Mouse (Mus musculus): ENCODE measurements around the gene Ppp1r14b. TPM values are rescaled to one million over a fixed set of nuclear protein-coding genes. Genes with fewer than 3 reads are reported as not detected.

The Ppp1r14b gene
- polyA plus RNA-seq, 2 experiments, result 277 to 282 TPM

GRCm38 (mm10) chr19:6980381-6981093, 5.8 kb downstream of the Ppp1r14b start, which contains the start of gene Fkbp2:
Gene Fkbp2 (minus strand): TSS chr19:6980501.
- H3K27ac ChIP-seq (replicated peaks; ENCODE audit: low read depth, low read length), result peak within 1 kb of the TSS; percentile 91
- 2% methylated on average over 38 of the region's 38 CpGs for WGBS
- H3K4me1 ChIP-seq (ENCODE audit: control insufficient read depth, insufficient read depth, low read length), result peaks cover 21% of the 10 kb centered on the region
- H3K9ac ChIP-seq (ENCODE audit: low read depth, low read length, severe bottlenecking), result peak within 1 kb of the TSS; percentile 79
- ATAC-seq (ENCODE audit: low FRiP score, low read depth) (peak; percentile 89), DNase-seq (ENCODE audit: low spot score) (peak; percentile 99)
- H3K36me3 ChIP-seq (ENCODE audit: control insufficient read depth, insufficient read depth, low read length), result peaks cover 45% of the 10 kb centered on the region
- peak; percentile 13; the same call in 1 of the 2 replicates for TF ChIP-seq POLR2A (IDR thresholded peaks at IDR 0.05; ENCODE audit: borderline replicate concordance, extremely low read depth, insufficient read depth, insufficient read length)
- no peaks in the 10 kb centered on the region for H3K9me3 ChIP-seq (ENCODE audit: control insufficient read depth, low read length)
- no peaks in the 10 kb centered on the region for H3K27me3 ChIP-seq (ENCODE audit: control insufficient read depth, insufficient read depth, low read length)
- peak within 1 kb of the TSS; percentile 69 for H3K4me3 ChIP-seq (replicated peaks; ENCODE audit: low read length)
- peak within 1 kb of the TSS; percentile 68 for H3K4me2 ChIP-seq (replicated peaks; ENCODE audit: low read depth, low read length, severe bottlenecking)

DNA sequence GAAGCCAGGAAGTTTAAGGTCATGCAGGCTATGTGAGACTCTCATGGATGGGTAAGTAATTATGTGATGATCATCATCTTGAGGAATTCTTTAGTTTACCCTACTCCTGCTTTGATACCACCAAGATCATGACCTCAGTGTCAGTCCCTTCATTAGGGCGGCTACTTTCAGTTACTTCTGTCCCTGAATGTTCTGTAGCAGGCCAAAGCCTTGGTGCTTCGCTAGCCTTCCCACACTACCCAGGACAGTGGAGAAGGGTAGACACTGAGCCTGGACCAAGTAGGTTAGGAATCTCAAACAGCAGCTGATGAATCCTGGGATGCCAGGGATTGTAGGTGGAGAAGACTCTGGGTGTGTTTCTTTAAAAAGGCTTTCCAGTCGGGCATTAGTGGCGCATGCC, 6.7 kb downstream of the Ppp1r14b start:
- Histone ChIP-seq H3K36me3 (ENCODE audit: control insufficient read depth, insufficient read depth, low read length) (peaks cover 45% of the 10 kb centered on the region), H3K9me3 (ENCODE audit: control insufficient read depth, low read length) (no peaks in the 10 kb centered on the region), H3K4me1 (ENCODE audit: control insufficient read depth, insufficient read depth, low read length) (peaks cover 25% of the 10 kb centered on the region), H3K4me2 (replicated peaks; ENCODE audit: low read depth, low read length, severe bottlenecking) (peak overlapping the region; percentile 68; the same call in 1 of the 2 replicates), H3K27me3 (ENCODE audit: control insufficient read depth, insufficient read depth, low read length) (no peaks in the 10 kb centered on the region), H3K4me3 (replicated peaks; ENCODE audit: low read length) (no peak overlapping the region), H3K27ac (replicated peaks; ENCODE audit: low read depth, low read length) (no peak overlapping the region), H3K9ac (ENCODE audit: low read depth, low read length, severe bottlenecking) (no peak overlapping the region)
- WGBS, result 91% methylated on average over 4 of the region's 4 CpGs
- DNase-seq (ENCODE audit: low spot score), result no peak
- no peak for TF ChIP-seq POLR2A (IDR thresholded peaks at IDR 0.05; ENCODE audit: borderline replicate concordance, extremely low read depth, insufficient read depth, insufficient read length)
- no peak for ATAC-seq (ENCODE audit: low FRiP score, low read depth)

GRCm38 (mm10) chr19:6983621-6984020, 8.9 kb downstream of the Ppp1r14b start:
- Histone ChIP-seq H3K27me3 (ENCODE audit: control insufficient read depth, insufficient read depth, low read length) (no peaks in the 10 kb centered on the region), H3K36me3 (ENCODE audit: control insufficient read depth, insufficient read depth, low read length) (peaks cover 31% of the 10 kb centered on the region), H3K4me1 (ENCODE audit: control insufficient read depth, insufficient read depth, low read length) (peaks cover 24% of the 10 kb centered on the region), H3K4me2 (replicated peaks; ENCODE audit: low read depth, low read length, severe bottlenecking) (no peak overlapping the region), H3K9ac (ENCODE audit: low read depth, low read length, severe bottlenecking) (no peak overlapping the region), H3K9me3 (ENCODE audit: control insufficient read depth, low read length) (no peaks in the 10 kb centered on the region), H3K4me3 (replicated peaks; ENCODE audit: low read length) (no peak overlapping the region), H3K27ac (replicated peaks; ENCODE audit: low read depth, low read length) (no peak overlapping the region)
- DNase-seq (ENCODE audit: low spot score) (no peak), ATAC-seq (ENCODE audit: low FRiP score, low read depth) (no peak)
- 99% methylated on average over 5 of the region's 5 CpGs for WGBS
- TF ChIP-seq POLR2A (IDR thresholded peaks at IDR 0.05; ENCODE audit: borderline replicate concordance, extremely low read depth, insufficient read depth, insufficient read length), result no peak

DNA sequence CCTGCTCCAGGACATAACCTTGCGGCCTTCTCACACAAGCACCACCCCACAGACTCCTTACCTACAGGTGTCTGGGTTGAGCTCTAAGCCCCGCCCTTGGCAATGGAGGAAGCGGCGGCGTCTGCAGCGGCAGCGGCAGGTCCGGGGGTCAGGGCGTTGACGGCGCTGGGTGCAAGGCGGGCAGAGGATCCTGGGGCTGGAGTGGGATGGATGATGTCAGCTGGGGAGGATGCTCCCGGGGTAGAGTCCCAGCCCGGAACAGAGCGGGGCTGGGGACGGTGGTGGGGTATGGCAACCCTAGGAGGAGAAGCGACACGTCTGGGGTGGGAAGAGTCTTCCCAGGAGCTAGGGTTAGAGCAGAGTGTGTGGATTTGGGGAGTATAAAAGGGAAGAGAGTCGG, 10.5 kb downstream of the Ppp1r14b start:
- Histone ChIP-seq H3K9ac (ENCODE audit: low read depth, low read length, severe bottlenecking) (no peak overlapping the region), H3K27ac (replicated peaks; ENCODE audit: low read depth, low read length) (no peak overlapping the region), H3K27me3 (ENCODE audit: control insufficient read depth, insufficient read depth, low read length) (no peaks in the 10 kb centered on the region), H3K9me3 (ENCODE audit: control insufficient read depth, low read length) (no peaks in the 10 kb centered on the region), H3K4me2 (replicated peaks; ENCODE audit: low read depth, low read length, severe bottlenecking) (no peak overlapping the region), H3K36me3 (ENCODE audit: control insufficient read depth, insufficient read depth, low read length) (peaks cover 31% of the 10 kb centered on the region), H3K4me3 (replicated peaks; ENCODE audit: low read length) (no peak overlapping the region), H3K4me1 (ENCODE audit: control insufficient read depth, insufficient read depth, low read length) (peaks cover 17% of the 10 kb centered on the region)
- DNase-seq (ENCODE audit: low spot score), result no peak
- no peak for ATAC-seq (ENCODE audit: low FRiP score, low read depth)
- WGBS, result 79% methylated on average over 19 of the region's 19 CpGs
- TF ChIP-seq POLR2A (IDR thresholded peaks at IDR 0.05; ENCODE audit: borderline replicate concordance, extremely low read depth, insufficient read depth, insufficient read length), result no peak

GRCm38 (mm10) chr19:6985951-6986708, 11.4 kb downstream of the Ppp1r14b start:
- no peak overlapping the region for H3K27ac ChIP-seq (replicated peaks; ENCODE audit: low read depth, low read length)
- TF ChIP-seq POLR2A (IDR thresholded peaks at IDR 0.05; ENCODE audit: borderline replicate concordance, extremely low read depth, insufficient read depth, insufficient read length), result no peak
- WGBS, result 79% methylated on average over 10 of the region's 10 CpGs
- H3K9me3 ChIP-seq (ENCODE audit: control insufficient read depth, low read length), result no peaks in the 10 kb centered on the region
- H3K27me3 ChIP-seq (ENCODE audit: control insufficient read depth, insufficient read depth, low read length), result no peaks in the 10 kb centered on the region
- H3K4me3 ChIP-seq (replicated peaks; ENCODE audit: low read length), result peak overlapping the region; percentile 82
- ATAC-seq (ENCODE audit: low FRiP score, low read depth), result no peak
- H3K4me1 ChIP-seq (ENCODE audit: control insufficient read depth, insufficient read depth, low read length), result peaks cover 15% of the 10 kb centered on the region
- H3K4me2 ChIP-seq (replicated peaks; ENCODE audit: low read depth, low read length, severe bottlenecking), result peak overlapping the region; percentile 83
- DNase-seq (ENCODE audit: low spot score), result no peak
- H3K36me3 ChIP-seq (ENCODE audit: control insufficient read depth, insufficient read depth, low read length), result peaks cover 31% of the 10 kb centered on the region
- peak overlapping the region; percentile 88; the same call in 1 of the 2 replicates for H3K9ac ChIP-seq (ENCODE audit: low read depth, low read length, severe bottlenecking)
